Mouse (Mus musculus) MEL (cell line): ENCODE data around the gene Ttyh2. TPM values are rescaled to one million over a fixed set of nuclear protein-coding genes. Genes with fewer than 3 reads are reported as not detected.

ENCODE experiments used
- DNase-seq: peaks from one replicate; pipeline ENCODE4 v3.0.0; 2011; ENCODE audit warnings: low read depth, low spot score
- H3K27ac ChIP-seq: 2 replicates; pipeline ENCODE4 v1.5.1; 2012; ENCODE audit warnings: low read depth, mild to moderate bottlenecking, control low read depth, low read length, moderate library complexity; ENCODE audit not compliant: control insufficient read depth
- H3K27me3 ChIP-seq, 2 experiments: fragments of 150-350 bp in 1 of 2; sonication (generic) in 1 of 2; 2 replicates each; pipeline ENCODE4 v1.6.1; 2012; ENCODE audit warnings: low read length in 2 of 2, mild to moderate bottlenecking in 2 of 2, improper control_type of control experiment in 1 of 2, moderate library complexity in 1 of 2; ENCODE audit not compliant: insufficient read depth in 2 of 2, control insufficient read depth in 1 of 2
- H3K36me3 ChIP-seq, 2 experiments: 2 replicates each; pipeline ENCODE4 v1.6.1; 2012 to 2014; ENCODE audit warnings: low read length in 2 of 2, improper control_type of control experiment in 1 of 2, inconsistent platforms in 1 of 2, mild to moderate bottlenecking in 1 of 2; ENCODE audit not compliant: insufficient read depth in 2 of 2, control insufficient read depth in 1 of 2
- H3K4me1 ChIP-seq, 2 experiments: fragments of 150-350 bp in 1 of 2; sonication (generic) in 1 of 2; 2 replicates each; pipeline ENCODE4 v1.6.1; 2012; ENCODE audit warnings: low read length in 2 of 2, improper control_type of control experiment in 1 of 2, mild to moderate bottlenecking in 1 of 2; ENCODE audit not compliant: insufficient read depth in 2 of 2, control insufficient read depth in 1 of 2
- H3K4me3 ChIP-seq, 2 experiments: fragments of 150-350 bp in 1 of 2; sonication (generic) in 1 of 2; 2 replicates each; pipeline ENCODE4 v1.5.1; 2012; ENCODE audit warnings: low read depth in 2 of 2, low read length in 2 of 2, mild to moderate bottlenecking in 2 of 2, moderate library complexity in 2 of 2, control low read depth in 1 of 2, improper control_type of control experiment in 1 of 2; ENCODE audit not compliant: control insufficient read depth in 1 of 2, insufficient read depth in 1 of 2
- H3K79me2 ChIP-seq: 2 replicates; pipeline ENCODE4 v1.6.1; 2012; ENCODE audit warnings: mild to moderate bottlenecking, low read length, moderate library complexity; ENCODE audit not compliant: control insufficient read depth, poor library complexity, insufficient read depth
- H3K9ac ChIP-seq: 2 replicates; pipeline ENCODE4 v1.6.1; 2012; ENCODE audit warnings: low read depth, mild to moderate bottlenecking, control low read depth, low read length, moderate library complexity; ENCODE audit not compliant: control insufficient read depth, poor library complexity, severe bottlenecking
- H3K9me3 ChIP-seq: fragments of 150-350 bp; sonication (generic); replicated peaks from 2 replicates; pipeline ENCODE4 v1.6.1; 2012; ENCODE audit warnings: mild to moderate bottlenecking, low read length, improper control_type of control experiment, moderate library complexity; ENCODE audit not compliant: insufficient read depth
- EP300 ChIP-seq, 2 experiments: IDR thresholded peaks; 2 replicates each; pipeline ENCODE4 v1.6.1; 2011; ENCODE audit warnings: improper control_type of control experiment in 2 of 2, low read length in 2 of 2, low read depth in 1 of 2, mild to moderate bottlenecking in 1 of 2
- HCFC1 ChIP-seq: IDR thresholded peaks from 2 replicates; pipeline ENCODE4 v1.6.1; 2012; ENCODE audit warnings: low read depth, mild to moderate bottlenecking, inconsistent platforms, low read length, improper control_type of control experiment, moderate library complexity
- KAT2A ChIP-seq: conservative IDR thresholded peaks from 2 replicates; pipeline ENCODE4 v1.6.1; 2012; ENCODE audit warnings: low read depth, low read length, improper control_type of control experiment, inconsistent platforms
- MAFK ChIP-seq: IDR thresholded peaks from 2 replicates; pipeline ENCODE4 v1.6.1; 2011; ENCODE audit warnings: low read depth, mild to moderate bottlenecking, low read length, improper control_type of control experiment, borderline replicate concordance
- MXI1 ChIP-seq: IDR thresholded peaks from 2 replicates; pipeline ENCODE4 v1.6.1; 2011; ENCODE audit warnings: mild to moderate bottlenecking, low read depth, low read length, improper control_type of control experiment
- MYB ChIP-seq: IDR thresholded peaks from 2 replicates; pipeline ENCODE4 v1.6.1; 2011; ENCODE audit warnings: mild to moderate bottlenecking, low read depth, low read length, improper control_type of control experiment
- MYC ChIP-seq: IDR thresholded peaks from 2 replicates; pipeline ENCODE4 v1.6.1; 2011; ENCODE audit warnings: low read depth, mild to moderate bottlenecking, low read length, improper control_type of control experiment, moderate library complexity
- NELFE ChIP-seq: IDR thresholded peaks from 2 replicates; pipeline ENCODE4 v1.6.1; 2011; ENCODE audit warnings: low read depth, low read length, improper control_type of control experiment
- POLR2AphosphoS2 ChIP-seq: IDR thresholded peaks from 2 replicates; pipeline ENCODE4 v1.6.1; 2011; ENCODE audit warnings: low read length, improper control_type of control experiment
- SMC3 ChIP-seq: IDR thresholded peaks from 2 replicates; pipeline ENCODE4 v1.6.1; 2011; ENCODE audit warnings: low read depth, low read length, improper control_type of control experiment
- TAL1 ChIP-seq: IDR thresholded peaks from 2 replicates; pipeline ENCODE4 v1.6.1; 2012; ENCODE audit warnings: mild to moderate bottlenecking, inconsistent platforms, low read length, moderate library complexity, mixed read lengths
- TBP ChIP-seq: IDR thresholded peaks from 2 replicates; pipeline ENCODE4 v1.8.0; 2011; ENCODE audit warnings: low read depth, low read length, improper control_type of control experiment
- UBTF ChIP-seq: IDR thresholded peaks from 2 replicates; pipeline ENCODE4 v1.6.1; 2012; ENCODE audit warnings: low read depth, mild to moderate bottlenecking, inconsistent platforms, low read length, improper control_type of control experiment, moderate library complexity, borderline replicate concordance; ENCODE audit not compliant: insufficient read depth
- USF1 ChIP-seq: IDR thresholded peaks from 2 replicates; pipeline ENCODE4 v1.6.1; 2014; ENCODE audit warnings: low read depth, mild to moderate bottlenecking, inconsistent platforms, low read length, improper control_type of control experiment, moderate library complexity
- ZKSCAN1 ChIP-seq: IDR thresholded peaks from 2 replicates; pipeline ENCODE4 v1.6.1; 2012; ENCODE audit warnings: low read depth, mild to moderate bottlenecking, inconsistent platforms, low read length, improper control_type of control experiment, moderate library complexity
- ZMIZ1 ChIP-seq: IDR thresholded peaks from 2 replicates; pipeline ENCODE4 v1.6.1; 2012; ENCODE audit warnings: low read depth, mild to moderate bottlenecking, inconsistent platforms, low read length, improper control_type of control experiment, moderate library complexity
- ZNF384 ChIP-seq: IDR thresholded peaks from 2 replicates; pipeline ENCODE4 v1.6.1; 2012; ENCODE audit warnings: low read depth, mild to moderate bottlenecking, inconsistent platforms, low read length, improper control_type of control experiment
- polyA plus RNA-seq, 2 experiments: library from polyadenylated mRNA; stranded (reverse) in 1 of 2; unstranded in 1 of 2; fragments of >175 nt in 1 of 2; fragments of >200 nt in 1 of 2; gene quantifications; 2 replicates each; pipeline versions ENCODE4 v1.2.1 to v1.2.4; 2012; ENCODE audit warnings: low replicate concordance in 2 of 2, low read depth in 1 of 2; ENCODE audit not compliant: insufficient read length in 2 of 2, insufficient read depth in 1 of 2, missing spikeins in 1 of 2
- total RNA-seq: library from RNA; depleted of rRNA; stranded (reverse); fragments of 300-350 nt; gene quantifications from 2 replicates; pipeline ENCODE4 v1.2.3, GENCODE M21; 2012

Ttyh2 gene
- total and polyA plus RNA-seq, 3 experiments: 7.2 to 9.7 TPM; not detected in 1

DNA sequence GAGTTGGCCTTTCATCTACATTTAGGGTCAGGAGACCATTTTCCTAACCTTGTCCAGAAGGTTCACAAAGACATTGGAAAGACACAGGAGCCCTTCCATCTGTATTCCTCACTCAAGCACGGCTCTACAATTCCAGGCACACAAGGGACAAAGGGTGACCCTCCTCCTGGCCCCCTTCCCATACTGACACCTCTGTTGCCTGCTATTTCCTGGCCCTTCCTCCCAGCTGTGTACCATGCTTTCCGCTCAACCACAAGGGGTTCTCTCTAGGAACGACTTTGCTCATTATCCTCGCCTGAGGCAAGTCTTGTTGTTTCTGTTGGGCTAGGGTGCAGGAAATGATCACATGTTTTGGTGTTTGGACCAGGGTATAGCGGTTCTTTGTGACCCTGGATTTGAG lies 53.1 kb downstream of the Ttyh2 start:
- no peaks in the 10 kb centered on the region for H3K9me3 ChIP-seq
- H3K4me3 ChIP-seq: no peak overlapping the region
- no peaks in the 10 kb centered on the region for H3K79me2 ChIP-seq
- H3K36me3 ChIP-seq: no peaks in the 10 kb centered on the region
- H3K4me1 ChIP-seq: peaks cover 0 to 4% of the 10 kb centered on the region in 2 experiments; a peak in 2 of 4 replicates
- H3K27ac ChIP-seq: no peak overlapping the region
- H3K27me3 ChIP-seq: no peaks in the 10 kb centered on the region
- TF ChIP-seq MYB (no peak), ZNF384 (no peak), KAT2A (no peak), HCFC1 (no peak), MYC (no peak), MAFK (no peak), UBTF (no peak), USF1 (no peak), EP300 (IDR thresholded peaks at IDR 0.05; ENCODE audit: low read depth in 1 of 2, low read length in 2 of 2) (no peak), ZMIZ1 (no peak), ZKSCAN1 (no peak)
- H3K9ac ChIP-seq: no peak overlapping the region
- no peak for DNase-seq

GRCm38 (mm10) chr11:114729832-114730363 lies 54.7 kb downstream of the Ttyh2 start:
- no peak for TF ChIP-seq POLR2AphosphoS2
- TF ChIP-seq NELFE: no peak
- no peak for TF ChIP-seq SMC3
- no peak for TF ChIP-seq MYC
- no peak for TF ChIP-seq ZNF384
- TF ChIP-seq TAL1: no peak
- TF ChIP-seq MXI1: no peak
- TF ChIP-seq ZMIZ1: no peak
- no peak for TF ChIP-seq TBP
- H3K4me3 ChIP-seq: no peak overlapping the region
- H3K4me1 ChIP-seq: peaks cover 0 to under 1% of the 10 kb centered on the region in 2 experiments; a peak in 1 of 4 replicates
- no peaks in the 10 kb centered on the region for H3K9me3 ChIP-seq
- DNase-seq: no peak
- H3K27me3 ChIP-seq: no peaks in the 10 kb centered on the region
- H3K9ac ChIP-seq: no peak overlapping the region
- H3K27ac ChIP-seq: no peak overlapping the region
- H3K36me3 ChIP-seq: no peaks in the 10 kb centered on the region
- H3K79me2 ChIP-seq: no peaks in the 10 kb centered on the region
